Mouse (Mus musculus) midbrain, embryonic 12.5 days (tissue): ENCODE measurements around the gene Tulp4. TPM values are rescaled to one million over a fixed set of nuclear protein-coding genes. Genes with fewer than 3 reads are reported as not detected.
"Not testable (repeated sequence)": the region's sequence is repeated elsewhere in the genome, so short reads cannot be mapped to it uniquely, and the experiment has no call there.

Experiments used
- ATAC-seq: fragments of 200-750 bp; cut with Nextera tagmentation; 2 replicates; pipeline ENCODE4 v1.8.0; 2017; ENCODE audit warnings: low read depth, moderate TSS enrichment, moderate library complexity; ENCODE audit not compliant: low FRiP score
- H3K27ac ChIP-seq: fragments of 300-500 bp; sonication (generic); replicated peaks from 2 replicates; pipeline ENCODE4 v1.5.1; 2016; ENCODE audit warnings: mild to moderate bottlenecking
- H3K27me3 ChIP-seq: fragments of 300-500 bp; sonication (generic); 2 replicates; pipeline ENCODE4 v1.6.1; 2016; ENCODE audit warnings: mild to moderate bottlenecking
- H3K36me3 ChIP-seq: fragments of 300-500 bp; sonication (generic); 2 replicates; pipeline ENCODE4 v1.6.1; 2016
- H3K4me1 ChIP-seq: fragments of 300-500 bp; sonication (generic); 2 replicates; pipeline ENCODE4 v1.6.1; 2016
- H3K4me2 ChIP-seq: fragments of 300-500 bp; sonication (generic); replicated peaks from 2 replicates; pipeline ENCODE4 v1.6.1; 2016; ENCODE audit warnings: mild to moderate bottlenecking, moderate library complexity
- H3K4me3 ChIP-seq: fragments of 300-500 bp; sonication (generic); 2 replicates; pipeline ENCODE4 v1.5.1; 2016; ENCODE audit warnings: mild to moderate bottlenecking
- H3K9ac ChIP-seq: fragments of 300-500 bp; sonication (generic); replicated peaks from 2 replicates; pipeline ENCODE4 v1.6.1; 2016; ENCODE audit warnings: mild to moderate bottlenecking, moderate library complexity
- H3K9me3 ChIP-seq: fragments of 300-500 bp; sonication (generic); 2 replicates; pipeline ENCODE4 v1.6.1; 2016; ENCODE audit warnings: mild to moderate bottlenecking
- WGBS: fragments of 180-500 bp; shearing (Covaris S2); methylation state at CpG from one replicate; pipeline ENCODE4 v1.1.7; 2016; 5-methylcytosine and 5-hydroxymethylcytosine counted together
- microRNA-seq: library from miRNA; unstranded; fragments of <30 nt; microRNA quantifications from one replicate; pipeline ENCODE4, GENCODE M21; 2017
- polyA plus RNA-seq: library from polyadenylated mRNA; unstranded; fragments of >200 nt; fragmentation: Nextera tagmentation; extraction: Ambion mirVana; gene quantifications from 2 replicates; pipeline ENCODE4 v1.2.1, GENCODE M21; 2016

The Tulp4 gene
- polyA plus RNA-seq, 1 experiment from 2014 or later = 130 TPM

- ATAC-seq, H3K4me2 ChIP-seq, H3K27me3 ChIP-seq, H3K36me3 ChIP-seq, H3K27ac ChIP-seq, H3K4me3 ChIP-seq, H3K4me1 ChIP-seq, H3K9me3 ChIP-seq, H3K9ac ChIP-seq: not testable (repeated sequence)
- WGBS = no CpG with 5 or more reads among the region's 5 CpGs
Observed at GRCm38 (mm10) chr17:6293882-6294281, 187.6 kb downstream of the Tulp4 start.

GRCm38 (mm10) chr17:6297060-6297795 is 191.0 kb downstream of the Tulp4 start:
- not testable (repeated sequence) for H3K36me3 ChIP-seq, H3K9me3 ChIP-seq, H3K4me1 ChIP-seq, H3K4me2 ChIP-seq, H3K27ac ChIP-seq, H3K4me3 ChIP-seq, ATAC-seq, H3K27me3 ChIP-seq, H3K9ac ChIP-seq
- 88% methylated on average over 9 of the region's 15 CpGs for WGBS

GRCm38 (mm10) chr17:6300190-6300863 is 194.1 kb downstream of the Tulp4 start:
- not testable (repeated sequence) for H3K36me3 ChIP-seq, H3K4me3 ChIP-seq, ATAC-seq, H3K4me2 ChIP-seq, H3K9ac ChIP-seq, H3K9me3 ChIP-seq, H3K4me1 ChIP-seq, H3K27ac ChIP-seq, H3K27me3 ChIP-seq
- 64% methylated on average over 5 of the region's 12 CpGs for WGBS

Small RNAs within 50 kb of the gene (microRNA-seq; reads per million reads assigned to microRNA genes)
- gene Gm22774 = not detected

Other genes with a start within 250 kb of the Tulp4 start
- gene Synj2, start 165.2 kb upstream of the Tulp4 start, polyA plus RNA-seq = 0.59 and 1.4 TPM in 2 replicates
- gene Serac1, start 26.7 kb upstream of the Tulp4 start, polyA plus RNA-seq = 9.5 and 10.6 TPM in 2 replicates
- gene Gtf2h5, start 26.7 kb upstream of the Tulp4 start, polyA plus RNA-seq = 157 and 168 TPM in 2 replicates
- gene Tmem181a, start 150.4 kb downstream of the Tulp4 start, polyA plus RNA-seq = 28.1 and 29.1 TPM in 2 replicates
- 36.3 and 37.4 TPM in 2 replicates for gene Dynlt1a, start 211.1 kb downstream of the Tulp4 start, polyA plus RNA-seq